In genomic region chr2:72392316-72392715, GRCm38 (mm10) we compare ENCODE assay signal across 18 mouse cellular contexts.
DNase-seq lines count a peak whose midpoint lies in the region; ATAC-seq and TF ChIP-seq lines count a peak whose summit lies in the region.
"Had no signal": no experiment of that assay in that cellular context is flagged by ENCODE, and none has a peak within 500 bp of the region (broad histone marks: within the 10 kb centered on the region; RNA-seq: fewer than 3 reads in every experiment).

No protein-coding gene starts in this region.

- no peaks in the 10 kb centered on the region for H3K27me3 ChIP-seq in forebrain, postnatal 0 days (ENCODE audit: insufficient read depth, low read length)
- H3K27me3 ChIP-seq in forebrain, embryonic 11.5 days (ENCODE audit: control insufficient read depth, insufficient read depth, low read length), result no peaks in the 10 kb centered on the region
- H3K27me3 ChIP-seq in midbrain, postnatal 0 days (ENCODE audit: insufficient read depth, low read length), result no peaks in the 10 kb centered on the region; the same call in 1 of the 2 replicates
- H3K27me3 ChIP-seq in midbrain, embryonic 13.5 days, result no peaks in the 10 kb centered on the region
- H3K27me3 ChIP-seq: hindbrain, embryonic 13.5 days had no signal

- H3K9ac ChIP-seq in forebrain, postnatal 0 days, result no peak overlapping the region
- no peak overlapping the region for H3K9ac ChIP-seq in forebrain, embryonic 11.5 days (ENCODE audit: low read length)
- H3K9ac ChIP-seq in midbrain, postnatal 0 days (replicated peaks; ENCODE audit: low read length, poor library complexity, severe bottlenecking), result no peak overlapping the region
- H3K9ac ChIP-seq in midbrain, embryonic 13.5 days (replicated peaks), result no peak overlapping the region
- H3K9ac ChIP-seq: hindbrain, embryonic 13.5 days had no signal

- DNase-seq in forebrain, postnatal 0 days, result peak; percentile 26
- DNase-seq in forebrain, embryonic 11.5 days (ENCODE audit: low spot score), result no peak
- peak; percentile 24 for DNase-seq in kidney, postnatal 14 days
- DNase-seq in kidney, adult 9 months, result no peak
- peak; percentile 48 for DNase-seq in midbrain, postnatal 0 days (ENCODE audit: low spot score)
- DNase-seq in skeletal muscle tissue, adult 2 months (ENCODE audit: low read depth, low spot score), result peak; percentile 33
- DNase-seq in embryo, embryonic 11 days, result no peak
- DNase-seq: cerebellum, adult 8-10 months; thymus, postnatal 4 days had no signal

- no peak overlapping the region for H3K27ac ChIP-seq in forebrain, postnatal 0 days (ENCODE audit: low read depth, low read length)
- no peak overlapping the region for H3K27ac ChIP-seq in forebrain, embryonic 11.5 days (ENCODE audit: low read depth, low read length)
- no peak overlapping the region for H3K27ac ChIP-seq in midbrain, postnatal 0 days (ENCODE audit: low read depth, low read length)
- H3K27ac ChIP-seq in midbrain, embryonic 13.5 days, result no peak overlapping the region
- H3K27ac ChIP-seq: embryonic facial prominence, embryonic 10.5 days; heart, embryonic 10.5 days; hindbrain, embryonic 13.5 days; macrophage had no signal

- H3K36me3 ChIP-seq in forebrain, postnatal 0 days (ENCODE audit: insufficient read depth), result no peaks in the 10 kb centered on the region
- no peaks in the 10 kb centered on the region for H3K36me3 ChIP-seq in forebrain, embryonic 11.5 days (ENCODE audit: control insufficient read depth, insufficient read depth, low read length)
- H3K36me3 ChIP-seq in midbrain, postnatal 0 days (ENCODE audit: insufficient read depth, low read length), result no peaks in the 10 kb centered on the region
- no peaks in the 10 kb centered on the region for H3K36me3 ChIP-seq in midbrain, embryonic 13.5 days

- no peak for ATAC-seq in forebrain, postnatal 0 days
- ATAC-seq in forebrain, embryonic 11.5 days (replicated peaks; ENCODE audit: low FRiP score), result no peak
- ATAC-seq in midbrain, postnatal 0 days (ENCODE audit: low FRiP score), result no peak
- ATAC-seq in midbrain, embryonic 13.5 days, result no peak
- ATAC-seq: forebrain, embryonic 16.5 days; intestine, embryonic 16.5 days had no signal

- no peak for TF ChIP-seq CTCF in forebrain, postnatal 0 days (IDR thresholded peaks at IDR 0.05; ENCODE audit: low read depth)
- TF ChIP-seq CTCF in midbrain, postnatal 0 days (IDR thresholded peaks at IDR 0.05), result no peak

- WGBS in forebrain, postnatal 0 days, result 30% methylated on average over 4 of the region's 4 CpGs
- WGBS in forebrain, embryonic 11.5 days, result 87% methylated on average over 4 of the region's 4 CpGs
- WGBS in midbrain, postnatal 0 days, result 70% methylated on average over 4 of the region's 4 CpGs
- WGBS in midbrain, embryonic 13.5 days, result 81% methylated on average over 4 of the region's 4 CpGs

- no peak overlapping the region for H3K4me3 ChIP-seq in forebrain, postnatal 0 days (ENCODE audit: low read depth, low read length)
- H3K4me3 ChIP-seq in forebrain, embryonic 11.5 days (ENCODE audit: low read depth, low read length), result no peak overlapping the region
- no peak overlapping the region for H3K4me3 ChIP-seq in midbrain, postnatal 0 days (ENCODE audit: low read depth, low read length)
- H3K4me3 ChIP-seq in midbrain, embryonic 13.5 days (replicated peaks), result no peak overlapping the region
- H3K4me3 ChIP-seq: embryonic facial prominence, embryonic 10.5 days; heart, embryonic 10.5 days; hindbrain, embryonic 13.5 days had no signal

- peaks cover 3% of the 10 kb centered on the region; the same call in 1 of the 2 replicates for H3K4me1 ChIP-seq in forebrain, postnatal 0 days (ENCODE audit: insufficient read depth)
- H3K4me1 ChIP-seq in forebrain, embryonic 11.5 days (replicated peaks; ENCODE audit: control insufficient read depth, insufficient read depth, low read length), result no peaks in the 10 kb centered on the region
- H3K4me1 ChIP-seq in midbrain, postnatal 0 days (ENCODE audit: insufficient read depth, low read length), result no peaks in the 10 kb centered on the region
- peaks cover 13% of the 10 kb centered on the region for H3K4me1 ChIP-seq in midbrain, embryonic 13.5 days (replicated peaks)
- H3K4me1 ChIP-seq: hindbrain, embryonic 13.5 days had no signal

- no peaks in the 10 kb centered on the region for H3K9me3 ChIP-seq in forebrain, postnatal 0 days (ENCODE audit: low read length)
- H3K9me3 ChIP-seq in forebrain, embryonic 11.5 days (ENCODE audit: control insufficient read depth, low read length), result no peaks in the 10 kb centered on the region
- no peaks in the 10 kb centered on the region for H3K9me3 ChIP-seq in midbrain, postnatal 0 days (ENCODE audit: low read length)
- H3K9me3 ChIP-seq in midbrain, embryonic 13.5 days, result peaks cover 5% of the 10 kb centered on the region; the same call in 1 of the 2 replicates
- H3K9me3 ChIP-seq: heart, embryonic 10.5 days had no signal

- H3K4me2 ChIP-seq in forebrain, postnatal 0 days (ENCODE audit: low read depth), result no peak overlapping the region
- H3K4me2 ChIP-seq in forebrain, embryonic 11.5 days (ENCODE audit: low read depth, low read length, severe bottlenecking), result no peak overlapping the region
- H3K4me2 ChIP-seq in midbrain, postnatal 0 days (ENCODE audit: low read depth, low read length, poor library complexity, severe bottlenecking), result no peak overlapping the region
- H3K4me2 ChIP-seq in midbrain, embryonic 13.5 days (replicated peaks), result no peak overlapping the region
- H3K4me2 ChIP-seq: hindbrain, embryonic 13.5 days; liver, embryonic 11.5 days; midbrain, embryonic 11.5 days had no signal

Comparison
In these comparisons a context has a peak if more than half of its experiments do, and no peak if none do; other contexts are left out.
1. DNase-seq: peak in forebrain, postnatal 0 days (single experiment), kidney, postnatal 14 days (single experiment), midbrain, postnatal 0 days (single experiment) and skeletal muscle tissue, adult 2 months (single experiment); none in forebrain, embryonic 11.5 days (single experiment), kidney, adult 9 months (single experiment) and embryo, embryonic 11 days (single experiment).